Comparison of ENCODE assay signal across 9 mouse cellular contexts in genomic region chr6:125274841-125275563, GRCm38 (mm10). TPM values are rescaled to one million over a fixed set of nuclear protein-coding genes. Genes with fewer than 3 reads are reported as not detected.
DNase-seq lines count a peak whose midpoint lies in the region; ATAC-seq and TF ChIP-seq lines count a peak whose summit lies in the region.
"Had no signal": no experiment of that assay in that cellular context is flagged by ENCODE, and none has a peak within 500 bp of the region (broad histone marks: within the 10 kb centered on the region; RNA-seq: fewer than 3 reads in every experiment).

No protein-coding gene starts in this region.

- peaks cover 0 to 10% of the 10 kb centered on the region in 2 experiments; a peak in 2 of 4 replicates for H3K4me1 ChIP-seq in MEL (ENCODE audit: control insufficient read depth in 1 of 2, insufficient read depth in 2 of 2, low read length in 2 of 2)
- peaks cover 8% of the 10 kb centered on the region for H3K4me1 ChIP-seq in embryonic facial prominence, embryonic 10.5 days

- no peak for ATAC-seq in megakaryocyte-erythroid progenitor cell, adult 5-6 weeks (replicated peaks; ENCODE audit: low FRiP score, low TSS enrichment, poor library complexity, severe bottlenecking)

- peak; percentile 57 for TF ChIP-seq RAD21 in MEL (IDR thresholded peaks at IDR 0.05; ENCODE audit: low read depth, low read length)

- TF ChIP-seq POLR2A in MEL (IDR thresholded peaks at IDR 0.05; ENCODE audit: control insufficient read depth in 1 of 2, insufficient read depth in 1 of 2, low read depth in 1 of 2, low read length in 2 of 2, poor library complexity in 1 of 2): no peak

- peaks cover 0 to 13% of the 10 kb centered on the region in 2 experiments; a peak in 2 of 4 replicates for H3K36me3 ChIP-seq in MEL (ENCODE audit: control insufficient read depth in 1 of 2, insufficient read depth in 2 of 2, low read length in 2 of 2)
- no peaks in the 10 kb centered on the region for H3K36me3 ChIP-seq in embryonic facial prominence, embryonic 10.5 days (replicated peaks)
- H3K36me3 ChIP-seq: liver, embryonic 15.5 days had no signal

- H3K9ac ChIP-seq in MEL (ENCODE audit: control insufficient read depth, low read depth, low read length, poor library complexity, severe bottlenecking): no peak overlapping the region
- H3K9ac ChIP-seq: liver, embryonic 15.5 days had no signal

- no peaks in the 10 kb centered on the region for H3K79me2 ChIP-seq in MEL (ENCODE audit: control insufficient read depth, insufficient read depth, low read length, poor library complexity)

- peak; percentile 67 to 96 (median 74) for TF ChIP-seq CTCF in MEL (IDR thresholded peaks at IDR 0.05 in 2 of 3, conservative IDR thresholded peaks at IDR 0.05 in 1 of 3; ENCODE audit: control insufficient read depth in 1 of 3, insufficient read depth in 1 of 3, low read depth in 2 of 3, low read length in 3 of 3, poor library complexity in 1 of 3, severe bottlenecking in 1 of 3)

- no peaks in the 10 kb centered on the region for H3K9me3 ChIP-seq in MEL (replicated peaks; ENCODE audit: insufficient read depth, low read length)
- H3K9me3 ChIP-seq in embryonic facial prominence, embryonic 10.5 days: no peaks in the 10 kb centered on the region
- H3K9me3 ChIP-seq: liver, embryonic 15.5 days had no signal

- peaks cover 0 to 3% of the 10 kb centered on the region in 2 experiments; a peak in 1 of 4 replicates for H3K27me3 ChIP-seq in MEL (ENCODE audit: control insufficient read depth in 1 of 2, insufficient read depth in 2 of 2, low read length in 2 of 2)
- peaks cover 12% of the 10 kb centered on the region for H3K27me3 ChIP-seq in embryonic facial prominence, embryonic 10.5 days (replicated peaks; ENCODE audit: low read depth, poor library complexity, severe bottlenecking)
- H3K27me3 ChIP-seq: liver, embryonic 15.5 days had no signal

- no peak for TF ChIP-seq EP300 in MEL (IDR thresholded peaks at IDR 0.05; ENCODE audit: low read depth in 1 of 2, low read length in 2 of 2)

- no peak overlapping the region for H3K27ac ChIP-seq in MEL (ENCODE audit: control insufficient read depth, low read depth, low read length)
- H3K27ac ChIP-seq in embryonic facial prominence, embryonic 10.5 days (replicated peaks): no peak overlapping the region
- H3K27ac ChIP-seq: liver, embryonic 15.5 days had no signal

- WGBS in embryonic facial prominence, embryonic 10.5 days: 64% methylated on average over 15 of the region's 15 CpGs

- intact Hi-C loops in left cerebral cortex, postnatal 14 days (cut with DNase I): loop anchor here (2.0 to 10.0 kb wide), 3 partner anchors 90 to 330 kb away; partner anchors contain the start of gene Iffo1

- no peak overlapping the region for H3K4me3 ChIP-seq in MEL (ENCODE audit: control insufficient read depth in 1 of 2, insufficient read depth in 1 of 2, low read depth in 2 of 2, low read length in 2 of 2)
- H3K4me3 ChIP-seq in embryonic facial prominence, embryonic 10.5 days: no peak overlapping the region
- H3K4me3 ChIP-seq: liver, embryonic 15.5 days had no signal

- peak; percentile 58 to 74 for DNase-seq in adrenal gland, adult (ENCODE audit: inconsistent age in 2 of 2, low spot score in 1 of 2)
- no peak for DNase-seq in adrenal gland, postnatal 4 days (ENCODE audit: low spot score in 2 of 2)
- DNase-seq in left cerebral cortex, postnatal 14 days (ENCODE audit: low spot score in 2 of 2): peak; percentile 43 to 64
- DNase-seq in left cerebral cortex, adult 9 months (ENCODE audit: low spot score in 2 of 2): no peak
- peak; percentile 79 for DNase-seq in MEL (ENCODE audit: low read depth, low spot score)
- DNase-seq in embryonic facial prominence, embryonic 10.5 days (ENCODE audit: low spot score): peak; percentile 43
- DNase-seq in lung, postnatal 14 days: peak; percentile 73

TF ChIP-seq in MEL, 35 proteins besides CTCF, POLR2A, EP300 and RAD21 (continues in another document):
- TF ChIP-seq BHLHE40 (IDR thresholded peaks at IDR 0.05; ENCODE audit: borderline replicate concordance, low read depth, low read length) (no peak), NELFE (IDR thresholded peaks at IDR 0.05; ENCODE audit: low read depth, low read length) (no peak), HCFC1 (IDR thresholded peaks at IDR 0.05; ENCODE audit: low read depth, low read length) (0 out of 2 replicates have a peak, but pooled peaks have one; percentile 25), UBTF (IDR thresholded peaks at IDR 0.05; ENCODE audit: borderline replicate concordance, insufficient read depth, low read depth, low read length) (no peak), ZNF384 (IDR thresholded peaks at IDR 0.05; ENCODE audit: low read depth, low read length) (0 out of 2 replicates have a peak, but pooled peaks have one; percentile 27), E2F4 (IDR thresholded peaks at IDR 0.05; ENCODE audit: borderline replicate concordance, low read depth, low read length) (no peak), ELF1 (IDR thresholded peaks at IDR 0.05; ENCODE audit: low read depth, low read length) (no peak), MYB (IDR thresholded peaks at IDR 0.05; ENCODE audit: low read depth, low read length) (no peak), KAT2A (conservative IDR thresholded peaks at IDR 0.05; ENCODE audit: low read depth, low read length) (no peak), ETS1 (IDR thresholded peaks at IDR 0.05; ENCODE audit: low read depth, low read length) (no peak), GABPA (IDR thresholded peaks at IDR 0.05; ENCODE audit: low read depth, low read length) (no peak), MAZ (IDR thresholded peaks at IDR 0.05; ENCODE audit: low read depth, low read length) (no peak), USF2 (IDR thresholded peaks at IDR 0.05; ENCODE audit: borderline replicate concordance in 1 of 2, insufficient read depth in 1 of 2, low read depth in 1 of 2, low read length in 2 of 2) (no peak), CHD1 (IDR thresholded peaks at IDR 0.05; ENCODE audit: low read depth, low read length) (no peak), NRF1 (IDR thresholded peaks at IDR 0.05; ENCODE audit: insufficient read depth, low read depth, low read length, poor library complexity, severe bottlenecking) (no peak), JUND (IDR thresholded peaks at IDR 0.05; ENCODE audit: low read depth, low read length) (no peak), USF1 (IDR thresholded peaks at IDR 0.05; ENCODE audit: low read depth, low read length) (no peak), SIN3A (IDR thresholded peaks at IDR 0.05; ENCODE audit: low read length) (0 out of 2 replicates have a peak, but pooled peaks have one; percentile 18)

RNA-seq across cellular contexts. Expression of gene Tuba3a, which starts 10.8 kb away (rescaled TPM):
- total RNA-seq in adrenal gland, postnatal 4 days (2021): not detected
- total RNA-seq in left cerebral cortex, postnatal 14 days (2021): not detected
- total RNA-seq in MEL (2012; rRNA removed): not detected in 2 replicates
- under 1 TPM in 1 of 2 experiments, not detected in 1; 0.06 TPM for polyA plus RNA-seq in MEL (2012; ENCODE audit: insufficient read depth in 1 of 2, insufficient read length in 2 of 2, low read depth in 1 of 2, low replicate concordance in 2 of 2, missing spikeins in 1 of 2)
- polyA plus RNA-seq in embryonic facial prominence, embryonic 10.5 days (2016; fragmentation: Nextera tagmentation; extraction: Ambion mirVana): 0.16 and 0.19 TPM in 2 replicates
- not detected in 2 replicates for total RNA-seq in megakaryocyte-erythroid progenitor cell, adult 5-6 weeks (2014; fragmentation: Nextera tagmentation)
- not detected in 2 replicates for total RNA-seq in megakaryocyte-erythroid progenitor cell, adult 5-6 weeks (2017)
- polyA plus RNA-seq: liver, embryonic 15.5 days had no signal

RNA-seq across cellular contexts. Expression of gene Cd27, which starts 38.2 kb away (rescaled TPM):
- under 1 TPM; 0.36 to 0.68 TPM for total RNA-seq in adrenal gland, postnatal 4 days (2021)
- total RNA-seq in left cerebral cortex, postnatal 14 days (2021): not detected
- total RNA-seq in MEL (2012; rRNA removed): not detected in 2 replicates
- under 1 TPM in 1 of 2 experiments, not detected in 1; 0.46 TPM for polyA plus RNA-seq in MEL (2012; ENCODE audit: insufficient read depth in 1 of 2, insufficient read length in 2 of 2, low read depth in 1 of 2, low replicate concordance in 2 of 2, missing spikeins in 1 of 2)
- 0.95 and 0.98 TPM in 2 replicates for polyA plus RNA-seq in embryonic facial prominence, embryonic 10.5 days (2016; fragmentation: Nextera tagmentation; extraction: Ambion mirVana)
- total RNA-seq in megakaryocyte-erythroid progenitor cell, adult 5-6 weeks (2014; fragmentation: Nextera tagmentation): 8.0 and 9.4 TPM in 2 replicates
- 6.6 and 14.3 TPM in 2 replicates for total RNA-seq in megakaryocyte-erythroid progenitor cell, adult 5-6 weeks (2017)

RNA-seq across cellular contexts. Expression of gene Ltbr, which starts 38.7 kb away (rescaled TPM):
- 10 to 100 TPM; 88.9 to 89.8 TPM for total RNA-seq in adrenal gland, postnatal 4 days (2021)
- 1 to 10 TPM; 8.8 to 9.3 TPM for total RNA-seq in left cerebral cortex, postnatal 14 days (2021)
- 35.0 and 47.6 TPM in 2 replicates for total RNA-seq in MEL (2012; rRNA removed)
- polyA plus RNA-seq in MEL (2012; ENCODE audit: insufficient read depth in 1 of 2, insufficient read length in 2 of 2, low read depth in 1 of 2, low replicate concordance in 2 of 2, missing spikeins in 1 of 2): 10 to 100 TPM in 1 of 2 experiments, not detected in 1; 64.2 TPM
- 26.9 and 28.8 TPM in 2 replicates for polyA plus RNA-seq in embryonic facial prominence, embryonic 10.5 days (2016; fragmentation: Nextera tagmentation; extraction: Ambion mirVana)
- total RNA-seq in megakaryocyte-erythroid progenitor cell, adult 5-6 weeks (2014; fragmentation: Nextera tagmentation): 5.2 and 8.8 TPM in 2 replicates
- total RNA-seq in megakaryocyte-erythroid progenitor cell, adult 5-6 weeks (2017): 6.0 and 7.8 TPM in 2 replicates

RNA-seq across cellular contexts. Expression of gene Tapbpl, which starts 43.3 kb away (rescaled TPM):
- 10 to 100 TPM; 10.2 to 11.3 TPM for total RNA-seq in adrenal gland, postnatal 4 days (2021)
- total RNA-seq in left cerebral cortex, postnatal 14 days (2021): 1 to 10 TPM; 2.0 to 2.9 TPM
- total RNA-seq in MEL (2012; rRNA removed): 2.1 and 2.5 TPM in 2 replicates
- 1 to 10 TPM in 1 of 2 experiments, not detected in 1; 5.2 TPM for polyA plus RNA-seq in MEL (2012; ENCODE audit: insufficient read depth in 1 of 2, insufficient read length in 2 of 2, low read depth in 1 of 2, low replicate concordance in 2 of 2, missing spikeins in 1 of 2)
- 0.98 and 1.6 TPM in 2 replicates for polyA plus RNA-seq in embryonic facial prominence, embryonic 10.5 days (2016; fragmentation: Nextera tagmentation; extraction: Ambion mirVana)
- 2.0 and 3.6 TPM in 2 replicates for total RNA-seq in megakaryocyte-erythroid progenitor cell, adult 5-6 weeks (2014; fragmentation: Nextera tagmentation)
- total RNA-seq in megakaryocyte-erythroid progenitor cell, adult 5-6 weeks (2017): 4.8 and 8.6 TPM in 2 replicates

RNA-seq across cellular contexts. Expression of gene Scnn1a, which starts 45.5 kb away (rescaled TPM):
- 1 to 10 TPM; 1.7 to 4.5 TPM for total RNA-seq in adrenal gland, postnatal 4 days (2021)
- 1 to 10 TPM; 2.9 TPM for total RNA-seq in left cerebral cortex, postnatal 14 days (2021)
- total RNA-seq in MEL (2012; rRNA removed): 0.07 TPM in 1 of 2 replicates, not detected in the other
- under 1 TPM in 1 of 2 experiments, not detected in 1; 0.50 TPM for polyA plus RNA-seq in MEL (2012; ENCODE audit: insufficient read depth in 1 of 2, insufficient read length in 2 of 2, low read depth in 1 of 2, low replicate concordance in 2 of 2, missing spikeins in 1 of 2)
- 0.57 and 0.87 TPM in 2 replicates for polyA plus RNA-seq in embryonic facial prominence, embryonic 10.5 days (2016; fragmentation: Nextera tagmentation; extraction: Ambion mirVana)
- total RNA-seq in megakaryocyte-erythroid progenitor cell, adult 5-6 weeks (2014; fragmentation: Nextera tagmentation): 1.4 TPM in 1 of 2 replicates, not detected in the other
- total RNA-seq in megakaryocyte-erythroid progenitor cell, adult 5-6 weeks (2017): not detected in 2 replicates

Comparison
In these comparisons a context has a peak if more than half of its experiments do, and no peak if none do; other contexts are left out.
1. DNase-seq: peak in adrenal gland, adult (2 of 2), left cerebral cortex, postnatal 14 days (2 of 2), MEL (single experiment), embryonic facial prominence, embryonic 10.5 days (single experiment) and lung, postnatal 14 days (single experiment); none in adrenal gland, postnatal 4 days (0 of 2) and left cerebral cortex, adult 9 months (0 of 2).